Mouse (Mus musculus): ENCODE data around the gene Ppp1r13b.

Ppp1r13b gene

DNA sequence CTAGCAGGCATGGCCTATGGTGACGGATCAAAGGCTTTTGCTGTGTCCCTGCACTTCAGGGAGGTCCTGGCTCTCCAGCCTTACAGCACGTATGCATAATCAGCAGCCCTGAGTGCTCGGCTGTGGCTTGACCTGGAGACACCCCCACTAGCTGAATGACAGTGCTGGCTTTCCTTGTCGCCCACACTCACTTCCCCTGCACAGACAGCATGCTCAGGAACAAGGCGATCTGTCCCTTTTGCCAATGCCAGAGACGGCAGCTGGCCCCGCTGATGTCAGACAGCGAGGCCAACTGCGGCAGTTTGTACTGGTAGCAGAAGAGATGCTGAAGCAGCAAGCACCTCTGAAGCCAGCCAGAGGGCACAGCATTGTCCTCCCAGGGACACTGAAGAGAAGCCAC, 12.1 kb upstream of the Ppp1r13b start:
- no peak for DNase-seq (ENCODE audit: low spot score in 2 of 2)

- DNase-seq (ENCODE audit: low spot score in 2 of 2): no peak
These were observed 8.8 kb upstream of the Ppp1r13b start for GRCm38 (mm10) chr12:111916514-111917217.

DNA sequence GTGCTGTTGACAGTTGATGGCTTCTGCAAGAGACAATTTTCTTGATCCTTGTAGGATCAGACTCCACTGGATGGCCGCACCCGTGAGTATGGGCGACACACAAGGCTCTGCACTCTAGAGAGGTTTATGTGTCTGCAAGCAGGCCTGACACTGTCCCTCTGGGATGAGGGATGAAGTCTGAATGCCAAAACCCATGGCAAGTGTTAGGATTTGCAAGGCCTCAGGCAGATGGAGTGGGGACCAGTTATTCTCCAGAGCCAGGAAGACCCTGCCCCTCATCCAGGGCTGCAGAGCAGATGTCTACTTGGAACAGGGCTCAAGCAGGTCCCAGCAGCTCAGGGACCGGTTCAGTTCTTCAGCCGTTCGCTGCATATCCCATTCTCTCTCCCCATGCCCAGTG, 7.9 kb upstream of the Ppp1r13b start:
- DNase-seq (ENCODE audit: low spot score in 2 of 2): no peak

GRCm38 (mm10) chr12:111914031-111914430, 6.1 kb upstream of the Ppp1r13b start:
- DNase-seq (ENCODE audit: low spot score in 2 of 2): no peak

GRCm38 (mm10) chr12:111912802-111913201, 4.9 kb upstream of the Ppp1r13b start:
- no peak for DNase-seq (ENCODE audit: low spot score in 2 of 2)

DNA sequence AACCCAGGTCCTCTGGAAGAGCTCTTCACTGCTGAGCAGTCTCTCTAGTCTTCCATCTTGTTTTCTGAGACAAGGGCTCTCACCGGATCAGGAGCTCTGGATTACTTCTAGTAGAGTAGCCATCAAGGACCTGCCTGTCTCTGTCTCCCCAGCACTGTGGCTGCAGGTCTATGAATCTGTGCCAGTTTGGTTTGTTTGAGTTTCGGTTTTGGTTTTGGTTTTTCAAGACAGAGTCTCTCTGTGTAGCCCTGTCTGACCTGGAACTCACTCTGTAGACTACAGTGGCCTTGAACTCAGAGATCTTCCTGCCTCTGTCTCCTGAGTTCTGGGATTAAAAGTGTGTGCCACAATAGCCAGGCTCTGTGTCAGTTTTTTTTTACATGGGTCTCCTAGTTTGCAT, 3.9 kb upstream of the Ppp1r13b start:
- DNase-seq (ENCODE audit: low spot score in 2 of 2): no peak

DNA sequence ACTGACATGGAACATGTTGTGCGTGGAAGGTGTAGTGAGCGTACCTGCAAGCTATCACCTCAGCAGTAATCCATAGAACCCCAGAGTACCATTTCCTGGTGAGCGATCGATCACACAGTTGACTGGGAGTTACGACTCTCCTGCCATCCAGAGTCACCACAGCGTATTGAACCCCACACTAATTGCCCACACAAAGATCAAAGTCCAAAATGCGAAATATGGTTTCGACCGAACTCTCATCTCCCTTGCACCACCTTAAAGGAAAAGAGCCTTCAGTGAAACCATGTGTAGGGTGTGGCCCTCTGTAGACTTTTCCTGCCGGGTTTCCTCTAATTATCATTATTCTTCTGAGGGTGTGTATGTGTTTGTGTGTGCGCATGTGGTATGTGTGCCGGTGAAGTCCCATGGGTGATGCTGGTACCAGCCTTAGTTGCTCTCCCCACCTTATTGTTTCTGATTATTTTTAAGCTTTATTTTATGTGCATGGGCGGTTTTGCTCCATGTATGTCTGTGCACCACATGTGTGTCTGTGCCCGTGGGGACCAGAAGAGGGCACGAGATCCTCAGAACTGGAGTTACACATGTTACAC, 3.4 kb upstream of the Ppp1r13b start:
- no peak for DNase-seq (ENCODE audit: low spot score in 2 of 2)

GRCm38 (mm10) chr12:111908997-111909550, 1.2 kb upstream of the Ppp1r13b start:
- DNase-seq (ENCODE audit: low spot score in 2 of 2): no peak

DNA sequence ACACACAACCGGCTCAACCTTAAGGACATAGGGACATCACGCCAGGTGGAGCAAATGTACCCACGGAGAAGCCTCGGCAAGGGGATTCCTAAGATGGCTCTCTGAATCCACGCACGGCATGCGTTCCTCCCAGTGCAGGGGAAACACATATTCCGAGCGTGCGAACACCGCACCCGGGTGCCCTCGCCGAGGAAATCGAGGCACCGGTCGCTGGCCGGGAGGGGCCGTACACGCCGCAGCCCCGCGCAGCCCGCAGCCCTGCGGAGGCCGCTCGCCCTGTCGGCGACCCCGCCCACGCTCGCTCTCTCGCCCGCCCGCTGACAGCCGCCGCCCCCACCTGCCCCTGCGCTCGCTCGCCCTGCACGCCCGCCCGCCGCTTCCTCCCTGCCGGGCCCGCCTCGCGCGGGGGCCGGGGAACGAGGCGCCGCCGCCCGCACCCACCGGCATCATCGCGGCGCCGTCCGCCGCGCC, 454 bp downstream of the Ppp1r13b start:
- DNase-seq (ENCODE audit: low spot score in 2 of 2): peak; percentile 55 to 61

- no peak for DNase-seq (ENCODE audit: low spot score in 2 of 2)
These were observed 1.5 kb downstream of the Ppp1r13b start for GRCm38 (mm10) chr12:111906309-111906875.

DNA sequence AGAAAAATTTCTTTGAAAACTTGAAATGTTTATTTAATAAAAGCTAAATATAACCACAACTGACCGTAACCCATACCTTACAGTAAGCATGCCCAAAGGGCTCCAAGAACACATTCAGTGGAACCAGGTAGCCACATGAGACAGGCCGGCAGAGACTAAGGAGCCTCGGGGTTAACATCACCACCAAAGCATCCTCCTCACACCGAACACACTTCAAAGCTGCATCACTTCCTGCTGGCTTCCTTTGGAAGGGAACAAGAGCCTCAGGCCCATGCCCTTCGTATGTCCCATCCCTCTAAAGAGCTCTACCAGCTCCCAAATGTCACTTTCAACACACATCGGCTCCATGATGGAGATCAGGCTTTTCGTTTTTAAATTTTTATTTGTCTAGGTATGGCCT, 5.4 kb downstream of the Ppp1r13b start:
- no peak for DNase-seq (ENCODE audit: low spot score in 2 of 2)

DNA sequence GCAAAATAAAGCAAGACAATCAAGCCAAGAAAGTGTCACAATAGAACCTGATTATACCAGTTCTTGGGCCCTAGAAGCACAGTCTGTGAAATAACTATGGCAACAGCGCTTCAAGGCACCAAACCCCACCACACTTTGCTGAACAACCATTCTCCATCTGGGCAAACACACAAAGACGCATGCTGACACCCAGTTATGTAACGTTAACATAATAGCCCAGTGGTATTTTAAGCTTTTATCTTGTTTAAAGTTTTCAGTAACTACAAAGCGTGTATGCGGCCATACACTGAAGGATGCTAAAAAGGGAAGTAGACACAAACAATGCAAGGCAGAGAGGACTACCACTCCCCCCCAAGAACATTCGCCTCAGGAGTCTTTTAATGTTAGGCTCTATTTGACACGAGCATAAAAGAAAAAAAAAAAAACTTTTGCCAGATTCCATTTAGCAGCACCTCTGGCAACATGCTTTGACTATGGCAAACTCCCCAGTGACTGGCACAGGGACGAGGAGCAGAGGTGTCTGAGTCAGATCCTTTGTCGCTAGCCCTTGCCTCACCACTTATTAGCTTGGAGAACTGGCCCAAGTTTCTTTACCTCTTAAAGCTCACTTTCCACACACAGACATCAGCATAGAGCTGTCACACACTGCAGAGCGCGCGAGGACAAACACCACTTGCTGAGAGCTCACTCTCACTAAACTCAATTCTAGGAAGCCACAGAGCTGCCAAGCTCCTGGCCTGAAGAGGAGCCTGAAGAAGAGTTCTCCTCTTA, 6.6 kb downstream of the Ppp1r13b start:
- no peak for DNase-seq (ENCODE audit: low spot score in 2 of 2)

DNA sequence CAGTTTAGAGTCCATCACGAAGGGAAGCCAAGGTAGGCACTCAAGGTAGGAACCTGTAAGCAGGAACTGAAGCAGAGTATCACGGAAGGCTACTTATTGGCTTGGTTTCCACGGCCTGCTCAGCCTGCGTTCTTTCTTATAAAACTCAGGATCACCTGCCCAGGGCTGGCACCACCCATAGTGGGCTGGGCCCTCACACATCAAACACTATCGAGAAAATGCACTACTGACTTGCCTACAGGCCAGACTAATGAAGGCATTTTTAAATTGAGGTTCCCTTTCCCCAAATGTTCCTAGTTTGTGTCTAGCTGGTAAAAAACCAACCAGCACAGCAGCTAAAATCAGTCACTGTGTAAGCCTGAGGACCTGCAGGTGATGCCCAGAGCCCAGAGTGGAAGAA, 8.3 kb downstream of the Ppp1r13b start:
- DNase-seq (ENCODE audit: low spot score in 2 of 2): no peak

GRCm38 (mm10) chr12:111898686-111899085, 9.2 kb downstream of the Ppp1r13b start:
- no peak for DNase-seq (ENCODE audit: low spot score in 2 of 2)

DNA sequence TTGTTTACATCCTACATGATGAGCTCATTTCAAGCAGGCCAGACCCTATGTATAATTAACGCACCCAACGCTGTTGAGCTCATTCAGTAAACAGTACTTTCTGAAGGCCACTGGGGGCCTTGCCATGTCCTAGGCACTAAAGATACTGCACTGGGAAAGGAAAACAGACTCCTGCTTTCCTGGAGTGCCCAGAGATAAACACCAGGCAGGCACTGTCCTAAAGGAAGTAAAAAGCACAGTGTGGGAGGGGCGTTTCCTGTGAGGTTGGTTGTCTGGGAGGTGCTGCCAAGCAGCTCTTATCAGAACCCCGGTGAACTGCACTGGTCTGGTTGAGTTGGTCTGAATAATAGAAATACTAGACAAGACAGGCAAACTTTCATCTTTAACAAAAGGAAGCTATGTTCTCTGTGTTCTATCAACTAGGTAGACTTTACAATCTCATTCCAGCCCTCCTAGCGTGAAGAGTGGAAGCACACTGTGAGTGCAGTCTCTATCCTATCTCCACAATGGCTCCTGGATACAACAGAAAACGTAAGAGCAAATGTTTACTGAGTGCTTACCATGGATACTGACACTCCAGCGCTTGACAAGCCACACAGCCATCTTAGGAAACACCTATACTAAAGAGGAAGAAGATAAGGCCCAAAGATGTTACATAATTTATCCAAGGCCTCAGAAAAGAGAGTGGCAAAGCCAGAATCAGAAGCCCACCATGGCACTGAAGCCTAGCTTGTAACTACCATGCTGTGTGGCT, 10.8 kb downstream of the Ppp1r13b start:
- DNase-seq (ENCODE audit: low spot score in 2 of 2): no peak

GRCm38 (mm10) chr12:111894082-111894481, 13.8 kb downstream of the Ppp1r13b start:
- DNase-seq (ENCODE audit: low spot score in 2 of 2): peak in 1 of 2 experiments; percentile 14

GRCm38 (mm10) chr12:111892981-111893380, 14.9 kb downstream of the Ppp1r13b start:
- no peak for DNase-seq (ENCODE audit: low spot score in 2 of 2)

DNA sequence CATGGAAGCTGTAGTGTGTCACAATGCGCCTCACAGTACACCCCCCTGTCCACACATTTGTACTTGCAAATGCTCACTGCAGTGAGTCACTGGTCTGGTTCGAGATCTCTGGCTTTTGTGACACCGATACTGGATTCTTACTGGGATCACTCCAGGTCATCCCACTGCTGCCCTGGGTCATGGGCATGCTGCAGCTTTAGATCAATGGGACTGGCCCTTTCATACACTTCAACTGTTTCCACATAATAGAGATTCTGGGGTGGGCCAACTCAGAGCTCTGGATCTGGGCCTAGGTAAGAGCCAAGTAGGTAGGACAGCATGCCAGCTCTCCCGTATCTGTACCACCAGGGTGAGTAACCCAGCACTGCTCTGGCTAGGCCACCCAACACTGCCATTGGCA, 16.1 kb downstream of the Ppp1r13b start:
- DNase-seq (ENCODE audit: low spot score in 2 of 2): no peak

- no peak for DNase-seq (ENCODE audit: low spot score in 2 of 2)
These were observed 18.7 kb downstream of the Ppp1r13b start for GRCm38 (mm10) chr12:111889251-111889650.

DNA sequence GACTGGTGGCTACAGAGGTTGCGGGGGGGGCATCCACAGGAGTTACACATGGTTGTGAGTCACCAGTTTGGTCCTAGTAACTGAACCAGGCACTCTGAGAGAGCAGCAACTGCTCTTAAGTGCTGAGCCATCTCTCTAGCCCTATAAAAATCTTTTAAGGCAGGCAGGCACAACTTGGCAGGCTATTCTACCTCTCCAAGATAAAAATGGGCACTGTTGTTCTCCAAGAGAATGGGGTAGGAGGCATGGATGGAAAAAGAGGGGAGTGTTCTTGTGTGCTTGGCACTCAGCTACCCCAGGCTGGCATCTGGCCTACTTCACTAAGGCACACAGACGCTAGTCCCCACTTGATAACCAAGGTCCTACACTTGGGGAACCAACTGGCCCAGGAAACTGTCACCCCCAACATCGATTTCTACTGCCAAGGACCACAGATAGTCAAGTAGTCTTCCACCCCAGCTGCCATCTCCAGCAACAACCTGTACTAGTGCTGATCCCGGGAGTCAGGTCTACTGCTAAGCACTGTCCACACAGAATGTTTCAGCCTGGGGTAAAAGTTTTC, 19.5 kb downstream of the Ppp1r13b start:
- no peak for DNase-seq (ENCODE audit: low spot score in 2 of 2)

DNA sequence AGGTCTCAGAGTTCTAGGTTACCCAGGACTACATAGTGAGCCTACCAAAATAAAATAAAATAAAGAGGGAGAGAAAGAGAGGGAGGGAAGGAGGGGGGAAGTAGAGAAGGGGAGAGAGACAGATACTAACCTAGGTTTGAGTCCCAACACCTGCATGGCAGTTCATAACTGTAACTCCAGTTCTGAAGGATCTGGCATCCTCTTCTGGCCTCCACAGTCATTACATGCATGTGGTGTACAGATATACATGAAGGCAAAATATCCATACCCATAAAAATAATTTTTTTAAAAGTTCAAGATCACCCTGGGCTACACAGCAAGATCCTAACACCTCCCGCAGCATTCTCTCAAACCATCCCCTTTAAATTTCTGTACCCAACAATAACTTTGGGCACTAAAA, 20.9 kb downstream of the Ppp1r13b start:
- DNase-seq (ENCODE audit: low spot score in 2 of 2): no peak

All from urinary bladder, adult 18-20 months (tissue).